Mouse (Mus musculus): ENCODE measurements around the gene Cltb.

Gene Cltb

GRCm38 (mm10) chr13:54564232-54565200 is 46.6 kb downstream of the Cltb start:
- DNase-seq (ENCODE audit: low spot score): no peak

DNA sequence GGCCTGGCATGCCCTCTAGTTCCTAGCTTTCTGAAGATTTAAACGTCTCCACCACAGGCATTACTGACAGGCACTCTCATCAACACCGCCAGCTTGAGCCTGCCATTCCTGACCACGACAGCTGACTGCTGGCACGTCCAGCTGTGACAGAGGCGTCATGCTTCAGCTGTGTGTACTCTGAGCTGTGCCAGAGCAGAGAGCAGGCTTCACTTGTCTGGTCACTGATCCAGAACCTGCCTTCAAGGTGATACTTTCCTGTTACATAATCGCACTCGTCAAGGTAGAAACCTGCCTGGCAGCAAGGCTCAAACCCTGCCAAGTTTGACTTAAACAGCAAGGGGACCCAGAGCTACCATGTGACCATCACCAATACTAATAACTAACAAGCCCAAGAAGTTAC is 48.6 kb downstream of the Cltb start:
- no peak for DNase-seq (ENCODE audit: low spot score)

- no peak for DNase-seq (ENCODE audit: low spot score)
These were observed 50.5 kb downstream of the Cltb start for GRCm38 (mm10) chr13:54560608-54561007.

DNA sequence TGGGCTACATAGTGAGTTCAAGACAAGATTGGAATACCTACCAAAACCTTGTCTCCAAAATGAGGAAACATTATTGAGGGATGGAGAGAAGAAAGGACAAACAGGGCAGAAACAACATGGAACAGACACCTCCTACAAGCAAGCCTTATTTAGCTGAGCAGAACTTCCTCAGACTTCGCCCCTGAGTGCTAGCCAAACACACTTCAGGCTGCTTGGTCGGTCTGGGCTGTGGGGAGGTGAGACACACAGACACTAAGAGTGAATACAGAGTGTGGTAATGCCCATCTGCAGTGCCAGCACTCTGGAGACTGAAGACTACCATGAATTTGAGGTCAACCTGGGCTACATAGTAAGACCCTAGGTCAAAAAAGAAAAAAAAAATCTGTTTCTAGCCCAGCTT is 51.5 kb downstream of the Cltb start:
- no peak for DNase-seq (ENCODE audit: low spot score)

DNA sequence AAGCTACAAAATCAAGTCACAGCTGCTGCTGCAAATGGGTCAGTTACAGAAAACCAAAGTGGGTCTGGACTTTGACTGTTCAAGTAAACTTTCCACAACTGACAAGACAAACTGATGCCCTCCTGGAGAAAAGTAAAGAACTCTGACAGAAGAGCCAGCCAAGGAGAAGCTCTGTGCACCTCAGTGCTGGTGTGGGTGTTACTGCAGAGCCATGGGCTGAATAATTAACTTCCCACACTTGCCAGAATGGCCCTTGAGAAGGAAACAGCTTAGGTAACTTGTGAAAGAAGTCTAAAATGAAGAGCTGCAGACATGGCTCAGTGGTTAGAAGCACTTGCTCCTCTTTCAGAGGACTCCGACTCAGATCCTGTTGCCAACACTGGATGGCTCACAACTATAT is 53.5 kb downstream of the Cltb start:
- DNase-seq (ENCODE audit: low spot score): no peak

- no peak for DNase-seq (ENCODE audit: low spot score)
These were observed 54.3 kb downstream of the Cltb start for GRCm38 (mm10) chr13:54556796-54557195.

DNA sequence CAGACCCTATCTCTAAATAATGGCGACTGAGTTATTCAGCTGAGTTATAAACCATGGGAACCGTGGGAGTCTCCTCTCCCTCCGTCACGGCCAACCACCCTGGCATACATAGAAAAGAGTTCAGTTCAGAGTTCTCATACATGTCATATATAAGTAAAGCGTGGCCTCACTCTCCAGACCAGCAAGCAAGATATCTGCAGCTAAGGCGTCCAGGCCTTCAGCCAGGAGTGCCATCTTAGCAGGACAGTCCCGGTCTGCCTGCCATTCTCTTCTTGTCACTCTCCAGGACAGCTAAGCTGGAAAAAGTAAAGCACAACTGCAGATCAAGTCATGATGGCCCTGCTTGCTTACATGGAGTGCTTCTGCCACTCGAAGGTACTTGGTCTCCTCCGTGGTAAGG is 55.0 kb downstream of the Cltb start:
- no peak for DNase-seq (ENCODE audit: low spot score)

DNA sequence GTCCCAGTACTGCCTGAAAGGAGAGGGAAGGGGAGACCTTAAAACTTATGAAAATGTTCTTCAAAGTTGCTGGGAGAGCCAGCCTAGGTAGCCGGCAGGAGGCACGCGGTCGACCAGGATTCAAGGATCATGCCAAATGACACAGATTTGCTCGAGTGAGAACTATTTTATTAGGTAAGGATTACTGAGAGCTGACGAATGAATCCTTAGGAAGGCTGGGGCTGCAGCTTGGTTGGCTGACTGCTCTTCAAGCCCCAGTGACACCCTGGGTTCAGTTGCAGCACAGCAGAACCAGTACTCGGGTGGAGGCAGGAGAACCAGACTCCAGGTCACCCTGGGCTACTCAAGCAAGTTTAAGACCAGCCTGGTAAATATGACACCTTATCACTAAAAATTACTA is 63.1 kb downstream of the Cltb start:
- DNase-seq (ENCODE audit: low spot score): no peak
